Mouse (Mus musculus): Measurements from ENCODE around the gene Myl6b. TPM values are rescaled to one million over a fixed set of nuclear protein-coding genes. Genes with fewer than 3 reads are reported as not detected.

Gene Myl6b
- 6.0 and 6.7 TPM in 2 replicates for polyA plus RNA-seq (2012; rRNA removed; ENCODE audit: low replicate concordance)

GRCm38 (mm10) chr10:128498590-128498989 is at the start of gene Myl6b:
Gene Myl6b, minus strand, starts transcription at chr10:128498685.

GRCm38 (mm10) chr10:128547361-128548032 is 49.0 kb upstream of the Myl6b start, which contains the start of gene Zc3h10:
Gene Zc3h10, minus strand, starts transcription at chr10:128547774.

GRCm38 (mm10) chr10:128525671-128526308 is 27.3 kb upstream of the Myl6b start, which contains the start of gene Esyt1:
Gene Esyt1, minus strand, starts transcription at chr10:128525871.

DNA sequence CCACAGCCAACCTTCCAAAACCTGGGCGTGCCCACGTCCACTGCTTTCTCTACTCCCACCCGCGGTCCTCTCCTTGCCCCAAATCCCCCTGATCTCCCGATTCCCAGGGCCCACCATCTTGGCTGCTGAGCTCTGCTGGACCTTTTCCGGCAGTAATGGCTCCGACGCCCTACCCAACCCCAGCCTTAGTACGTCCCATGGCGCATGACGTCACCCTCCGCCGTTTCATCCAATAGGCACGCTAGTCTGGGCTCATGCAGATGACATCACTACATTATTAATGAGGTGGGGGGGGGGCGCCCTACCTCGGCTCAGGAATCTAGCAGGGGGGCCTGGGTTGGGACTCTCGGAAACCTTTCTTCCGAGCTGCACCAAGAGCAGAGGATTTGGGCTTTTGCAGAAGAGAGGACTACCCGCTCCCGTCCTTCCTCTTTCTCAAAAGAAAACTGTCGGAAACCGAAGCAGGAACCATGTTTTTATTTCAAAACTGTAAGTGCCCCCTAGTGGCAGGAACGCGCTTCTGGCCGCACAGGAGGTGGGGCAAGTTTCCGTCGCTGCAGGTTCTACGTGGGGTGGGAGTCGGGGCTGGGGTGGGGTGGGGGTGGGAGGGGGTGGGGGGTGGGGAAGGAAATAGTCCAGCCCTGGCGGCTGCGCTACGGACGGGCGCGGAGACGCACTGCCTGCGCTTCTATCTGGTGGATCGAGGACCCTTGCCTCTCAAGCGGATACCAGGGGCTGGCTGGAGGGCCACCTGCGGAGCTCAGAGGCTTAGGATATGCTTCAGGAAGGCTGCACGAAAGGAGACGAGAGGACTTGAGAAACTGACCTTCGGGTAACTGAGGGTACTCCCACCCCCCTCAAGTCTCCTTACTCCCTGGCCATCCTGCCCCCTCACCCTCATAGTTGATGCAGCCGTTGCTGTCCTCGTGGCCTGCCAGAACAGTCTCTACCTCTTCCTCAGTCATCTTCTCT is 4.5 kb downstream of the Myl6b start, which contains the start of gene Myl6:
Gene Myl6 (minus strand): TSS at position 451 of the 972 bp plus-strand sequence.

GRCm38 (mm10) chr10:128458719-128459408 is 39.6 kb downstream of the Myl6b start, which contains the start of gene Smarcc2:
Gene Smarcc2, plus strand, starts transcription at chr10:128459248.

Other genes with a start within 250 kb of the Myl6b start
- gene Apon, start 244.6 kb downstream of the Myl6b start, polyA plus RNA-seq (2012; rRNA removed; ENCODE audit: low replicate concordance) = 0.09 and 1.4 TPM in 2 replicates
- 1.9 and 6.8 TPM in 2 replicates for gene Apof, start 230.0 kb downstream of the Myl6b start, polyA plus RNA-seq (2012; rRNA removed; ENCODE audit: low replicate concordance)
- 39.6 and 43.4 TPM in 2 replicates for gene Stat2, start 228.1 kb downstream of the Myl6b start, polyA plus RNA-seq (2012; rRNA removed; ENCODE audit: low replicate concordance)
- 0.07 and 0.09 TPM in 2 replicates for gene Il23a, start 199.9 kb downstream of the Myl6b start, polyA plus RNA-seq (2012; rRNA removed; ENCODE audit: low replicate concordance)
- gene Pan2, start 195.3 kb downstream of the Myl6b start, polyA plus RNA-seq (2012; rRNA removed; ENCODE audit: low replicate concordance) = 23.6 and 33.0 TPM in 2 replicates
- gene Cnpy2, start 176.2 kb downstream of the Myl6b start, polyA plus RNA-seq (2012; rRNA removed; ENCODE audit: low replicate concordance) = 32.3 and 61.4 TPM in 2 replicates
- 312 and 728 TPM in 2 replicates for gene Cs, start 161.0 kb downstream of the Myl6b start, polyA plus RNA-seq (2012; rRNA removed; ENCODE audit: low replicate concordance)
- 41.6 and 171 TPM in 2 replicates for gene Coq10a, start 129.7 kb downstream of the Myl6b start, polyA plus RNA-seq (2012; rRNA removed; ENCODE audit: low replicate concordance)
- gene Ankrd52, start 121.6 kb downstream of the Myl6b start, polyA plus RNA-seq (2012; rRNA removed; ENCODE audit: low replicate concordance) = 35.8 and 39.3 TPM in 2 replicates
- not detected in 2 replicates for gene Slc39a5, start 97.5 kb downstream of the Myl6b start, polyA plus RNA-seq (2012; rRNA removed; ENCODE audit: low replicate concordance)
- gene Nabp2, start 87.2 kb downstream of the Myl6b start, polyA plus RNA-seq (2012; rRNA removed; ENCODE audit: low replicate concordance) = 27.6 and 30.5 TPM in 2 replicates
- gene Rnf41, start 87.0 kb downstream of the Myl6b start, polyA plus RNA-seq (2012; rRNA removed; ENCODE audit: low replicate concordance) = 25.5 and 28.2 TPM in 2 replicates
- 114 and 152 TPM in 2 replicates for gene Smarcc2, start 39.4 kb downstream of the Myl6b start, polyA plus RNA-seq (2012; rRNA removed; ENCODE audit: low replicate concordance)
- gene Myl6, start 4.5 kb downstream of the Myl6b start, polyA plus RNA-seq (2012; rRNA removed; ENCODE audit: low replicate concordance) = 431 and 667 TPM in 2 replicates
- gene Esyt1, start 27.2 kb upstream of the Myl6b start, polyA plus RNA-seq (2012; rRNA removed; ENCODE audit: low replicate concordance) = 153 and 220 TPM in 2 replicates
- 11.5 and 20.7 TPM in 2 replicates for gene Zc3h10, start 49.1 kb upstream of the Myl6b start, polyA plus RNA-seq (2012; rRNA removed; ENCODE audit: low replicate concordance)
- 1,017 and 1,401 TPM in 2 replicates for gene Rpl41, start 50.6 kb upstream of the Myl6b start, polyA plus RNA-seq (2012; rRNA removed; ENCODE audit: low replicate concordance)
- 13.1 and 25.5 TPM in 2 replicates for gene Pa2g4, start 67.3 kb upstream of the Myl6b start, polyA plus RNA-seq (2012; rRNA removed; ENCODE audit: low replicate concordance)
- 18.4 and 23.2 TPM in 2 replicates for gene Erbb3, start 91.0 kb upstream of the Myl6b start, polyA plus RNA-seq (2012; rRNA removed; ENCODE audit: low replicate concordance)
- gene Rps26, start 128.1 kb upstream of the Myl6b start, polyA plus RNA-seq (2012; rRNA removed; ENCODE audit: low replicate concordance) = 680 and 886 TPM in 2 replicates
- 3.6 and 4.9 TPM in 2 replicates for gene Ikzf4, start 147.3 kb upstream of the Myl6b start, polyA plus RNA-seq (2012; rRNA removed; ENCODE audit: low replicate concordance)
- 15.0 and 36.9 TPM in 2 replicates for gene Suox, start 175.4 kb upstream of the Myl6b start, polyA plus RNA-seq (2012; rRNA removed; ENCODE audit: low replicate concordance)
- gene Rab5b, start 197.6 kb upstream of the Myl6b start, polyA plus RNA-seq (2012; rRNA removed; ENCODE audit: low replicate concordance) = 65.8 and 127 TPM in 2 replicates
- gene Pmel, start 205.5 kb upstream of the Myl6b start, polyA plus RNA-seq (2012; rRNA removed; ENCODE audit: low replicate concordance) = 1.0 and 2.3 TPM in 2 replicates
- gene Cdk2, start 206.3 kb upstream of the Myl6b start, polyA plus RNA-seq (2012; rRNA removed; ENCODE audit: low replicate concordance) = 18.0 and 31.1 TPM in 2 replicates
- 113 and 118 TPM in 2 replicates for gene Dgka, start 246.2 kb upstream of the Myl6b start, polyA plus RNA-seq (2012; rRNA removed; ENCODE audit: low replicate concordance)
- gene Pym1, start 249.2 kb upstream of the Myl6b start, polyA plus RNA-seq (2012; rRNA removed; ENCODE audit: low replicate concordance) = 21.3 and 30.1 TPM in 2 replicates